Mouse (Mus musculus) midbrain, postnatal 0 days (tissue): ENCODE measurements around the gene Lamtor3. TPM values are rescaled to one million over a fixed set of nuclear protein-coding genes. Genes with fewer than 3 reads are reported as not detected.
"Not testable (repeated sequence)": the region's sequence is repeated elsewhere in the genome, so short reads cannot be mapped to it uniquely, and the experiment has no call there.

ENCODE experiments used
- ATAC-seq: fragments of 200-750 bp; cut with Nextera tagmentation; 2 replicates; pipeline ENCODE4 v1.8.0; 2017; ENCODE audit warnings: moderate number of reproducible peaks, mild to moderate bottlenecking, moderate TSS enrichment, moderate library complexity; ENCODE audit not compliant: low FRiP score
- DNase-seq: peaks from one replicate; pipeline ENCODE4 v3.0.0-alpha.2; 2015; ENCODE audit warnings: low spot score
- H3K27ac ChIP-seq: fragments of 300-500 bp; sonication (generic); 2 replicates; pipeline ENCODE4 v1.5.1; 2014; ENCODE audit warnings: low read depth, mild to moderate bottlenecking, low read length, mixed read lengths
- H3K27me3 ChIP-seq: fragments of 300-500 bp; sonication (generic); 2 replicates; pipeline ENCODE4 v1.6.1; 2014; ENCODE audit warnings: low read length, control low read depth, mixed read lengths; ENCODE audit not compliant: insufficient read depth
- H3K36me3 ChIP-seq: fragments of 300-500 bp; sonication (generic); 2 replicates; pipeline ENCODE4 v1.6.1; 2014; ENCODE audit warnings: low read length, control low read depth, mixed read lengths; ENCODE audit not compliant: insufficient read depth
- H3K4me1 ChIP-seq: fragments of 300-500 bp; sonication (generic); 2 replicates; pipeline ENCODE4 v1.6.1; 2014; ENCODE audit warnings: mild to moderate bottlenecking, control low read depth, antibody characterized with exemption, low read length, mixed read lengths; ENCODE audit not compliant: insufficient read depth
- H3K4me2 ChIP-seq: fragments of 300-500 bp; sonication (generic); 2 replicates; pipeline ENCODE4 v1.6.1; 2014; ENCODE audit warnings: low read depth, mild to moderate bottlenecking, low read length, mixed read lengths; ENCODE audit not compliant: poor library complexity, severe bottlenecking
- H3K4me3 ChIP-seq: fragments of 300-500 bp; sonication (generic); 2 replicates; pipeline ENCODE4 v1.5.1; 2014; ENCODE audit warnings: low read depth, mild to moderate bottlenecking, low read length, moderate library complexity
- H3K9ac ChIP-seq: fragments of 300-500 bp; sonication (generic); replicated peaks from 2 replicates; pipeline ENCODE4 v1.6.1; 2014; ENCODE audit warnings: mild to moderate bottlenecking, low read length, moderate library complexity, mixed read lengths; ENCODE audit not compliant: poor library complexity, severe bottlenecking
- H3K9me3 ChIP-seq: fragments of 300-500 bp; sonication (generic); 2 replicates; pipeline ENCODE4 v1.6.1; 2016; ENCODE audit warnings: low read length, control low read depth
- CTCF ChIP-seq: IDR thresholded peaks from 2 replicates; pipeline ENCODE4 v1.5.1; 2016; ENCODE audit warnings: antibody characterized with exemption, mild to moderate bottlenecking
- WGBS: fragments of 180-500 bp; shearing (Covaris S2); extraction: QIAGEN DNeasy Blood & Tissue Kit; methylation state at CpG from one replicate; pipeline ENCODE4 v1.1.7; 2014; 5-methylcytosine and 5-hydroxymethylcytosine counted together
- polyA plus RNA-seq: library from polyadenylated mRNA; unstranded; fragments of >200 nt; fragmentation: Nextera tagmentation; extraction: Ambion mirVana; gene quantifications from 2 replicates; pipeline ENCODE4 v1.2.1, GENCODE M21; 2015
- total RNA-seq: library from RNA; depleted of rRNA; stranded (reverse); fragments of >200 nt; gene quantifications from 2 replicates; pipeline ENCODE4 v1.2.3, GENCODE M21; 2014

Gene Lamtor3
- total and polyA plus RNA-seq, 2 experiments from 2014 or later: 97.7 to 113 TPM

DNA sequence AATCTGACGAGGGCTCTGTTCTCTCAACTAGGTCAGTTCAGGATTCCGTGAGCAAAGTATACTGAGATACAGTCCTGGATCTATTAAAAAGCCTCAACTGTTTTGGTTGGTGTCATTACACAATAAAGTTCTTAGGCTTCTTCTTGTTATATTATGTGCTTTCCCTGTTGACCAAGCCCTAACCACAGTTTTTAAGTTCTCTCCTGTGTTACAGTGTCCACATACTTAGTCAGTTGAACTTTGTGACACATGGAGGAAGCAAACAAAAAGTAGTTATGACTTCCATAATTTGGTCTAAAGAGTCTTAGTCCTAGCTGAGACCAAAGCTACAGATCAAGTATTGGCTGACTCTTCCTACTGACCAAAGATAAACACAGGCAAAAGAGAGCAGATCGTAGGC, 28.5 kb downstream of the Lamtor3 start:
- H3K36me3 ChIP-seq: no peaks in the 10 kb centered on the region
- no peak overlapping the region for H3K4me3 ChIP-seq
- no peak overlapping the region for H3K27ac ChIP-seq
- no peak for DNase-seq
- H3K4me2 ChIP-seq: no peak overlapping the region
- no peaks in the 10 kb centered on the region for H3K9me3 ChIP-seq
- no peak for TF ChIP-seq CTCF
- ATAC-seq: no peak
- no peak overlapping the region for H3K9ac ChIP-seq
- no peaks in the 10 kb centered on the region for H3K4me1 ChIP-seq
- no peaks in the 10 kb centered on the region for H3K27me3 ChIP-seq
- 92% methylated on average over 3 of the region's 3 CpGs for WGBS

DNA sequence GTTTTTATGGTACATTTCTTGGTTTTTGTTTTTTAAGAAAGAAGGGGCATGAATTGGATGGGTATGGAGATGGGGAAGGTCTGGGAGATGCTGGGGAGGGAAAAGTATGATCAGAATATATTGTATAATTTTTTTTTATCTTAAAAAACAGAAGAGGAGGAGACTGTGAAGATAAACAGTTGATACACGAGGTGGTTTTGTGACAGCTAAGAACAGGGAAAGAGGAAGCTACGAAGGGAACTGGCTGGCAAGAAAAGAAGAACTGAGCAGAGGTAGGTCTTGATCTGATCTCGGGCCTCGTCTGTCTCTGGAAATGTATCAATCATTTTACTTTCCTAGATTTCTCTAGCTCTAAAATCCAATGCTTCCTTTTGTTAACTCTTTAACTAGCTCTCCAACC, 29.2 kb downstream of the Lamtor3 start:
- DNase-seq (no peak), ATAC-seq (no peak)
- H3K9ac ChIP-seq: no peak overlapping the region
- H3K9me3 ChIP-seq: no peaks in the 10 kb centered on the region
- H3K4me3 ChIP-seq: no peak overlapping the region
- no peaks in the 10 kb centered on the region for H3K27me3 ChIP-seq
- H3K4me2 ChIP-seq: no peak overlapping the region
- H3K36me3 ChIP-seq: no peaks in the 10 kb centered on the region
- no peaks in the 10 kb centered on the region for H3K4me1 ChIP-seq
- no peak for TF ChIP-seq CTCF
- WGBS: 81% methylated on average over 4 of the region's 4 CpGs
- H3K27ac ChIP-seq: no peak overlapping the region

DNA sequence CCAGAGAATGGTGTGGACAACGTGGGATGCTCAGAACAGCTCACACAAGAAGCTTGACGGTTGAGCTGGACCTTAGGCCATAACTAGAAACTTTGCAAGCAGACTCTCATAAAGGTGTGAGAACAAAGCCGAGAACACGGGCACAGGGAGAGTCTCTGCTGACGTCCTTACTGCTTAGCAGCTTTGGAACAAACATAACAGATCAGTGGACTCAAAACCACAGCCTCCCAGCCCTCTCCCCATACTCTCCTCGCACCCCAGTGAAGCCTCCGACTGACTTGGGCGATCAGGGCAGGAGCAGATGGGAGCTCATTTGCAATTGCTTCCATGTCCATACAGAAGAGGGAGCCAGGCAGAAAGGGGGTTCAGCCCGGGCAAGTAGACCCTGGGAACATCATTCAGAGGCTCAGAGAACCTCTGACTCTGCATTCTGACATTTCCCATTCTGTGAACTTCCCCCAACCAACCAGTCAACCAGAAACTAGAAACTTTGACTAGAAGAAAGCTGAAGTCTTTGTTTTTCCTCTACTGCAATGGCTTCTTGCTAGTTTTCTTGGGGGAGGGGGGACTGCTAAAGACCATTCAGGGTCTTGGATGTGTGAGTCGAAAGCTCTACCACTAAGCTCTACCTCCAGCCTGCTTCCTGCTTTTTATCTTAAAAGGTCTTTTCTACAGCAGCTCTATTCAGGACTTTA, 32.0 kb downstream of the Lamtor3 start:
- Histone ChIP-seq H3K27me3 (no peaks in the 10 kb centered on the region), H3K27ac (no peak overlapping the region), H3K4me2 (no peak overlapping the region), H3K4me1 (peaks cover 4% of the 10 kb centered on the region; the same call in 1 of the 2 replicates), H3K9me3 (no peaks in the 10 kb centered on the region), H3K36me3 (no peaks in the 10 kb centered on the region), H3K4me3 (no peak overlapping the region), H3K9ac (no peak overlapping the region)
- WGBS: 83% methylated on average over 10 of the region's 10 CpGs
- no peak for ATAC-seq
- no peak for TF ChIP-seq CTCF
- DNase-seq: no peak

GRCm38 (mm10) chr3:137951302-137951701, 33.0 kb downstream of the Lamtor3 start:
- not testable (repeated sequence) for DNase-seq, H3K36me3 ChIP-seq, H3K4me2 ChIP-seq, ATAC-seq, H3K4me3 ChIP-seq, H3K9me3 ChIP-seq, H3K4me1 ChIP-seq, H3K27ac ChIP-seq, H3K9ac ChIP-seq, H3K27me3 ChIP-seq
- 94% methylated on average over 3 of the region's 3 CpGs for WGBS

DNA sequence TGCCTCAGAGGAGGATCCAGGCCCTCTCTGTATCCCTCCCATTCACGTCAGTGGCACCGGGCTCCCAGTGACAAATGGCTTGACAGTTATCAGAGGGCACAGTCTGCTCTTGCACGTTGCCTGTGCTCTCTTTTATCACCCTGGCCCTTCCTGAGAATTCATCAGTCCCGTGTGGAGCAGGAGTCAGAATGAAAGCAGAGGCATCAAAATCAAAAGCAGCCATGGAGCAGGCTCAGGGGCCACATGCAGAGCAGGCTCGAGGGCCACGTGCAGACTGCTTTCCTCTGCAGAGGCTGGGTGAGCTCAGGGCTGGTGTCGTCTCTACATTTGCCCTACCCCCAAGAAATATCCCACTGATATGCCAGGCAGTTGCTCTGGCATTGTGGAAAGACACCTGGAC, 33.5 kb downstream of the Lamtor3 start:
- DNase-seq (no peak), ATAC-seq (peak; percentile 28; the same call in 1 of the 2 replicates)
- no peak for TF ChIP-seq CTCF
- Histone ChIP-seq H3K36me3 (no peaks in the 10 kb centered on the region), H3K9me3 (no peaks in the 10 kb centered on the region), H3K4me1 (peaks cover 4% of the 10 kb centered on the region; the same call in 1 of the 2 replicates), H3K9ac (no peak overlapping the region), H3K27ac (peak overlapping the region; percentile 78), H3K4me2 (no peak overlapping the region), H3K27me3 (no peaks in the 10 kb centered on the region), H3K4me3 (no peak overlapping the region)
- 31% methylated on average over 7 of the region's 7 CpGs for WGBS

- ATAC-seq (peak; percentile 79; the same call in 1 of the 2 replicates), DNase-seq (no peak)
- peaks cover 4% of the 10 kb centered on the region; the same call in 1 of the 2 replicates for H3K4me1 ChIP-seq
- H3K9ac ChIP-seq: no peak overlapping the region
- H3K27ac ChIP-seq: peak overlapping the region; percentile 78
- no peaks in the 10 kb centered on the region for H3K36me3 ChIP-seq
- H3K4me2 ChIP-seq: no peak overlapping the region
- WGBS: 60% methylated on average over 4 of the region's 4 CpGs
- no peak for TF ChIP-seq CTCF
- H3K4me3 ChIP-seq: no peak overlapping the region
- no peaks in the 10 kb centered on the region for H3K9me3 ChIP-seq
- no peaks in the 10 kb centered on the region for H3K27me3 ChIP-seq
Measured at GRCm38 (mm10) chr3:137952225-137952913, 34.1 kb downstream of the Lamtor3 start.
